Mouse (Mus musculus): ENCODE measurements around the gene P2ry10b. TPM values are rescaled to one million over a fixed set of nuclear protein-coding genes. Genes with fewer than 3 reads are reported as not detected.

The P2ry10b gene
- polyA plus RNA-seq (2014; fragmentation: Nextera tagmentation; extraction: Ambion mirVana) = 0.37 and 0.62 TPM in 2 replicates

DNA sequence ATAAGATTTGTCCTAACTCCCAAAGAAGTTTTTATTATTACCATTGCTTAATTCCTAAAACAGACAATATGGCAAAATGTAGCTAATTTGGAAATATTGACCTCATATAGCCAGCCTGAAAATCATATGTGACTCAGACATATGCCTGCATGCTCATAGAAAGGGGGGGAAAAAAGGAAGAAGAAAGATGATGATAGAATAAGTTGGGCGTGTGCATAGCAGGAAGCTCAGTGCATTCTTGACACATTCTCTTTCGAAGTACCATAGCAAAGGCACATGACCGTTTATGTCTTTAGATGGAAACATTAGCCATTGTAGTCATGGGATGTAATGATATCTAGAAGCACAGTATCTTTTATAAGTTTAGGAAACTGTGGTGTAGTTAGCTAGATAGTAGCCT, at the start of gene P2ry10b:
TSS of gene P2ry10b (plus strand) at position 247 of the 400 bp plus-strand sequence.
- ATAC-seq (ENCODE audit: insufficient number of reproducible peaks, low FRiP score, low TSS enrichment, low read depth) (no peak), DNase-seq (ENCODE audit: low spot score) (no peak)
- 86% methylated on average over 3 of the region's 3 CpGs for WGBS
- Histone ChIP-seq H3K4me2 (ENCODE audit: low read depth, severe bottlenecking) (no peak within 1 kb of the TSS), H3K9ac (ENCODE audit: low read length) (no peak within 1 kb of the TSS), H3K9me3 (ENCODE audit: control insufficient read depth, low read length) (no peaks in the 10 kb centered on the region), H3K36me3 (ENCODE audit: control insufficient read depth, insufficient read depth, low read length) (no peaks in the 10 kb centered on the region), H3K27ac (replicated peaks; ENCODE audit: low read depth, low read length) (no peak within 1 kb of the TSS), H3K27me3 (ENCODE audit: control insufficient read depth, insufficient read depth, low read length) (no peaks in the 10 kb centered on the region), H3K4me1 (ENCODE audit: control insufficient read depth, insufficient read depth, low read length) (no peaks in the 10 kb centered on the region), H3K4me3 (ENCODE audit: low read depth, low read length) (no peak within 1 kb of the TSS)

DNA sequence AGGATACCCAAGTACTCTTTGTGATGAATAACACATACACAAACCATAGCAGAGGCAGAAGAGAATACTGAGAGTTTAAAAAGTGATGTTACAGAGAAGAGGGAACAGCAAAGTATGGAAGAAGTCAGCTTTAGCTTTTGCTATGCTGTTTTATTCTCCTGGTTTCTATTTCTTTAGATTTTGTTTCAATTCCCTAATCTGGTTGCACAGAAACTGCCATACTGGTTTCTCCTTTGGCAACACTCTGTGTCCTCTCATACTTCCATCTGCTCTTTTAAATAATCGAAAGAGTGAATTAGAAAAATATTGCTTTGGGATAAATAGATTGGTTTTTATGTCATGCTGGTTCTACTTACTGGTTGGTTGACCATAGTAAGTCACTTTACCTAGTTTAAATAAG, 32.4 kb upstream of the P2ry10b start:
- H3K4me2 ChIP-seq (ENCODE audit: low read depth, severe bottlenecking) = no peak overlapping the region
- H3K9me3 ChIP-seq (ENCODE audit: control insufficient read depth, low read length) = no peaks in the 10 kb centered on the region
- no peak overlapping the region for H3K27ac ChIP-seq (replicated peaks; ENCODE audit: low read depth, low read length)
- no peaks in the 10 kb centered on the region for H3K4me1 ChIP-seq (ENCODE audit: control insufficient read depth, insufficient read depth, low read length)
- H3K9ac ChIP-seq (ENCODE audit: low read length) = no peak overlapping the region
- H3K36me3 ChIP-seq (ENCODE audit: control insufficient read depth, insufficient read depth, low read length) = no peaks in the 10 kb centered on the region
- H3K27me3 ChIP-seq (ENCODE audit: control insufficient read depth, insufficient read depth, low read length) = no peaks in the 10 kb centered on the region
- no peak overlapping the region for H3K4me3 ChIP-seq (ENCODE audit: low read depth, low read length)
- no peak for DNase-seq (ENCODE audit: low spot score)
- ATAC-seq (ENCODE audit: insufficient number of reproducible peaks, low FRiP score, low TSS enrichment, low read depth) = no peak
- WGBS = 80% methylated on average over 1 of the region's 1 CpGs

DNA sequence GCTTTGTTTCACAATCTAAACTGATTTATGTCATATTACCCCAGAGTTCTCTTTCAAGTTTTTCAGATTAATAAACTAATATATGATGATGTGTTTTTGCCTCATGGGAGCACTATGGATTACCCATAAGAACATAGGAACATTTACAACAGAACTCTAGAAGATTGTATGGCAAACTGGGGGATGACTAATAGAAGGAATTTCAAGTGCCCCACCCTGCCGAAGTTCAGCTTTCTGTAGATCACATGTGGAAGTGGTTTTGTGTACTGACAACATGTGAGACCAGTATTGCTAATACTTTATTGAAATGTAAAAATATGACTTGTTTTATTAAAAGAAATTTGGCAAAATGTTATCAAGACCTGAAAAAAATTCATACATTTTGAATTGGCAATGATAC, 31.7 kb upstream of the P2ry10b start:
- WGBS = 80% methylated on average over 1 of the region's 1 CpGs

DNA sequence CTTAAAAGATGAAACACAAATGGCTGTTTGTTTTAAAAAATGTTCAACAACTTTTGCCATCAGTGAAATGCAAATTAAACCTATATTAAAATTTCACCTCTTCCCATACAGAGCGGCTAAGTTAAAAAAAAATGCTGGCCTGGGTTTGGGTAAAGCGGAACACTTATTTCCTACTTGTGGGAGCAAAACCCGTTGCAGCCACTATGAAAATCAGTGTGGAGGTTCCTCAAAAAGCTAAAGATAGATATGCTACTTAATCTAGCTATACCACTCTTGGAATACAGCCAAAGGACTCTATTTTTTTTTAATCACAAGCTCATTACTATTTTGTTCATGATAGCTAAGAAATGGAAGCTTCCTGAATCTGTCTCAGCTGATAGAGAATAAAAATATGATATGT, 5.5 kb upstream of the P2ry10b start:
- no peak overlapping the region for H3K4me2 ChIP-seq (ENCODE audit: low read depth, severe bottlenecking)
- WGBS = 83% methylated on average over 3 of the region's 3 CpGs
- H3K27me3 ChIP-seq (ENCODE audit: control insufficient read depth, insufficient read depth, low read length) = no peaks in the 10 kb centered on the region
- ATAC-seq (ENCODE audit: insufficient number of reproducible peaks, low FRiP score, low TSS enrichment, low read depth) = no peak
- no peaks in the 10 kb centered on the region for H3K4me1 ChIP-seq (ENCODE audit: control insufficient read depth, insufficient read depth, low read length)
- H3K9me3 ChIP-seq (ENCODE audit: control insufficient read depth, low read length) = no peaks in the 10 kb centered on the region
- no peak for DNase-seq (ENCODE audit: low spot score)
- H3K4me3 ChIP-seq (ENCODE audit: low read depth, low read length) = no peak overlapping the region
- no peaks in the 10 kb centered on the region for H3K36me3 ChIP-seq (ENCODE audit: control insufficient read depth, insufficient read depth, low read length)
- H3K27ac ChIP-seq (replicated peaks; ENCODE audit: low read depth, low read length) = no peak overlapping the region
- no peak overlapping the region for H3K9ac ChIP-seq (ENCODE audit: low read length)

More for the DNA sequence above, 31.7 kb upstream of the P2ry10b start:
- DNase-seq (ENCODE audit: low spot score) = no peak
- no peak overlapping the region for H3K4me3 ChIP-seq (ENCODE audit: low read depth, low read length)
- no peaks in the 10 kb centered on the region for H3K27me3 ChIP-seq (ENCODE audit: control insufficient read depth, insufficient read depth, low read length)
- H3K4me2 ChIP-seq (ENCODE audit: low read depth, severe bottlenecking) = no peak overlapping the region
- no peak overlapping the region for H3K27ac ChIP-seq (replicated peaks; ENCODE audit: low read depth, low read length)
- ATAC-seq (ENCODE audit: insufficient number of reproducible peaks, low FRiP score, low TSS enrichment, low read depth) = no peak
- no peak overlapping the region for H3K9ac ChIP-seq (ENCODE audit: low read length)
- H3K9me3 ChIP-seq (ENCODE audit: control insufficient read depth, low read length) = no peaks in the 10 kb centered on the region
- no peaks in the 10 kb centered on the region for H3K36me3 ChIP-seq (ENCODE audit: control insufficient read depth, insufficient read depth, low read length)
- no peaks in the 10 kb centered on the region for H3K4me1 ChIP-seq (ENCODE audit: control insufficient read depth, insufficient read depth, low read length)

DNA sequence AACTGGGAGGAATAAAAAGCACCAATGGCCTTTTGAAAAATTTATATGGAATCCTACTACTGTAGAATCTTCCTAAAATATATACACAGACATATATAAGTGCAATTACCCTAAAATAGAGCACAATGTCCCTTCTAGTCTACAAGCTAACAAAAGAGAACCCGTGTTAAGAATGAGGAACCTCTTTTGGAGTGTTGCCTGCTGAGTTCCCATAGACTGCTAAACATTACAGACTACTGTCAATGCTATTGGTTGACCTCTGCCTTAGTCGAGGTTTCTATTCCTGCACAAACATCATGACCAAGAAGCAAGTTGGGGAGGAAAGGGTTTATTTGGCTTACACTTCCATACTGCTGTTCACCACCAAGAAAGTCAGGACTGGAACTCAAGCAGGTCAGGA, 4.8 kb upstream of the P2ry10b start:
- no peaks in the 10 kb centered on the region for H3K9me3 ChIP-seq (ENCODE audit: control insufficient read depth, low read length)
- H3K27ac ChIP-seq (replicated peaks; ENCODE audit: low read depth, low read length) = no peak overlapping the region
- H3K36me3 ChIP-seq (ENCODE audit: control insufficient read depth, insufficient read depth, low read length) = no peaks in the 10 kb centered on the region
- H3K4me1 ChIP-seq (ENCODE audit: control insufficient read depth, insufficient read depth, low read length) = no peaks in the 10 kb centered on the region
- 72% methylated on average over 2 of the region's 2 CpGs for WGBS
- DNase-seq (ENCODE audit: low spot score) (no peak), ATAC-seq (ENCODE audit: insufficient number of reproducible peaks, low FRiP score, low TSS enrichment, low read depth) (no peak)
- H3K27me3 ChIP-seq (ENCODE audit: control insufficient read depth, insufficient read depth, low read length) = no peaks in the 10 kb centered on the region
- no peak overlapping the region for H3K9ac ChIP-seq (ENCODE audit: low read length)
- no peak overlapping the region for H3K4me2 ChIP-seq (ENCODE audit: low read depth, severe bottlenecking)
- H3K4me3 ChIP-seq (ENCODE audit: low read depth, low read length) = no peak overlapping the region

DNA sequence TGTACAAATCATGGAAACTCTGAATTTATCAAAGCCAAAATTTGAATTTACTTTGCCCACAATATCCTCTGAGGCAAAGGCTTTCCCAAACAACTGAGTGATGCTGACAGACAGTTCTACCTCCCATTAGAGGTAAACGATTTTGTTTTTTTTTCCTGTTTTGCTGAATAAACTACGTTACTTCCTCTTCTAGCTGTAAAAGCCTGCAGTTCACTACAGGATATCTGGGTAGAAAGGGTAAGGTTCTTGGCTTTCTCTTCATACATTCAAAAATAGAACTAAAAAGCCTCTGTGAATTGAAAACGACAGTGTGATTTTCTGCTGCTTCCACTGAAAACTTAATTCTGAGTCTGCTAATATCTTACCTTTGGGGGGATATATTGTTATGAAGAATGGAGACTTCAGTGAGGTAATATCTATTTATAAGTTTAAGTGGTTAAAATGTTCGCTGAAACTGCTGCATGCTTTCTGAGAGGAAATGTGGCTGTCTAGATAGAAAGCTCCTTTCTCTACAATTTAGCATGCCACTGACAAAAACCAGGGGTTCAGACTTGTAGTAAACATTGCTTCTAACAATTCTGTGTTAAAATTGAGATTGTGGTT, 765 bp downstream of the P2ry10b start:
- Histone ChIP-seq H3K27ac (replicated peaks; ENCODE audit: low read depth, low read length) (no peak overlapping the region), H3K27me3 (ENCODE audit: control insufficient read depth, insufficient read depth, low read length) (no peaks in the 10 kb centered on the region), H3K4me2 (ENCODE audit: low read depth, severe bottlenecking) (no peak overlapping the region), H3K4me3 (ENCODE audit: low read depth, low read length) (no peak overlapping the region), H3K36me3 (ENCODE audit: control insufficient read depth, insufficient read depth, low read length) (no peaks in the 10 kb centered on the region), H3K9me3 (ENCODE audit: control insufficient read depth, low read length) (no peaks in the 10 kb centered on the region), H3K9ac (ENCODE audit: low read length) (no peak overlapping the region), H3K4me1 (ENCODE audit: control insufficient read depth, insufficient read depth, low read length) (no peaks in the 10 kb centered on the region)
- WGBS = 65% methylated on average over 4 of the region's 4 CpGs
- ATAC-seq (ENCODE audit: insufficient number of reproducible peaks, low FRiP score, low TSS enrichment, low read depth) = no peak
- DNase-seq (ENCODE audit: low spot score) = no peak

DNA sequence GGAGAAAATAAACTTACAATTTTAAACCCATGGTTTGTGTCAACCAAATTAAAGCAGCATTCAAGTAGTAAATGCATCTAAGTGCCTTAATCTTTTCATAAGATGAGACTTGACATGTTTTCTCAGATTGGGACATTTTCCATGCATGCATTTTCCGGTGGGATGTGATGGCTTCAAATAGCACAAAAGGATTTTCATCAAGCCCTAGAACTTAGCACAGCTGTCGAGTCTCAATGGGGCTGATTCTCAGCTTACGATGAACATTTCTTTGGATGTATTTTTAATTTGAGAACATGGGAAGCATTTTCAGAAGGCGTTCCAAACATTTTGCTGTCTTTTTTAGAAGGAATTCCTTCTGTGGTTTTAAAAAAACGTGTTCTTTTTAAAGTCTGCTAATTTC, 1.3 kb downstream of the P2ry10b start:
- Histone ChIP-seq H3K9ac (ENCODE audit: low read length) (no peak overlapping the region), H3K4me3 (ENCODE audit: low read depth, low read length) (no peak overlapping the region), H3K27ac (replicated peaks; ENCODE audit: low read depth, low read length) (no peak overlapping the region), H3K4me2 (ENCODE audit: low read depth, severe bottlenecking) (no peak overlapping the region), H3K36me3 (ENCODE audit: control insufficient read depth, insufficient read depth, low read length) (no peaks in the 10 kb centered on the region), H3K4me1 (ENCODE audit: control insufficient read depth, insufficient read depth, low read length) (no peaks in the 10 kb centered on the region), H3K9me3 (ENCODE audit: control insufficient read depth, low read length) (no peaks in the 10 kb centered on the region), H3K27me3 (ENCODE audit: control insufficient read depth, insufficient read depth, low read length) (no peaks in the 10 kb centered on the region)
- ATAC-seq (ENCODE audit: insufficient number of reproducible peaks, low FRiP score, low TSS enrichment, low read depth) (no peak), DNase-seq (ENCODE audit: low spot score) (no peak)
- WGBS = 63% methylated on average over 5 of the region's 5 CpGs

DNA sequence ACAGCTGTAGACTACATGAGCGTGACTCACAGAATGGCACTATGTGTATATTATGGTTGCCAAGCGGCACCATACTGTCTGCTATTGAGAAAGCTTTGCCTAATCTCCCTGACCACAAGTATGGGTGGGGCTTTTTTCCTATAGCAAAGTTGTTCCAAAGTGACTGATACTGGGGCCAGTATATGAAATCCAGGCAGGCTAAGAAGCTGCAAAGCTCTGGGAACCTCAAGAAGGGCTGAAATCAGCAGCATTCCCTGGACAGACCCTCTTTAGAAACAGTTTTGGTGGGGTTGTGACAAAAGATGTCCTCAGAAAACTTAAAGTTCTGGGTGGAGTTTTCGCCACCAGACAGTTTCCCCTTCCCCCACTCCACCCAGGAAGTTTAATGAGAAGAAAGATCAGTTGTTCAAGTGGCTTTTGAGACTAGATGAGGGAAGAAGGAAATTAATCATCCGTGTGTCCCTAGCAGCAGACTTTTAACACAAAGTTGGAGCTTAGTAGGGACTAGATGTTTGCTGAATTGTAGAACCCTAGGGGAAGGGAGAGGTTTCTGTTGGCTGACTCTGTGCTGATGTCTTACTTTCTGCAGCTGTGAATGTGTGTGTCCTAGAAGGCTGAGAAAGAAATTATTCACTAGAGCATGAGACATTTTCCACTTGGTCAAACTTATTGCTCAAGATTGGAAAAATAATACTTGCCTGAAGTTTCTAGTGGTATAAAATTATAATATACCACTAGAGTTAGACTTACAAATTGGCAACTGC, 2.2 kb downstream of the P2ry10b start:
- Histone ChIP-seq H3K4me1 (ENCODE audit: control insufficient read depth, insufficient read depth, low read length) (no peaks in the 10 kb centered on the region), H3K9ac (ENCODE audit: low read length) (no peak overlapping the region), H3K36me3 (ENCODE audit: control insufficient read depth, insufficient read depth, low read length) (no peaks in the 10 kb centered on the region), H3K27me3 (ENCODE audit: control insufficient read depth, insufficient read depth, low read length) (no peaks in the 10 kb centered on the region), H3K4me2 (ENCODE audit: low read depth, severe bottlenecking) (no peak overlapping the region), H3K27ac (replicated peaks; ENCODE audit: low read depth, low read length) (no peak overlapping the region; the same call in 1 of the 2 replicates), H3K4me3 (ENCODE audit: low read depth, low read length) (no peak overlapping the region), H3K9me3 (ENCODE audit: control insufficient read depth, low read length) (no peaks in the 10 kb centered on the region)
- DNase-seq (ENCODE audit: low spot score) = no peak
- 69% methylated on average over 4 of the region's 4 CpGs for WGBS
- ATAC-seq (ENCODE audit: insufficient number of reproducible peaks, low FRiP score, low TSS enrichment, low read depth) = 0 out of 2 replicates have a peak, but pooled peaks have one; percentile 26

Measured in limb, embryonic 11.5 days (tissue).